Mouse (Mus musculus) midbrain, embryonic 16.5 days (tissue): ENCODE results near the gene Ror1. TPM values are rescaled to one million over a fixed set of nuclear protein-coding genes. Genes with fewer than 3 reads are reported as not detected.

Source experiments
- ATAC-seq: fragments of 200-750 bp; cut with Nextera tagmentation; 2 replicates; pipeline ENCODE4 v1.8.0; 2017; ENCODE audit warnings: moderate TSS enrichment
- H3K27ac ChIP-seq: fragments of 300-500 bp; sonication (generic); 2 replicates; pipeline ENCODE4 v1.5.1; 2014; ENCODE audit warnings: mild to moderate bottlenecking, low read length, mixed read lengths
- H3K27me3 ChIP-seq: fragments of 300-500 bp; sonication (generic); 2 replicates; pipeline ENCODE4 v1.6.1; 2014; ENCODE audit warnings: low read depth, low read length, mixed read lengths; ENCODE audit not compliant: control insufficient read depth, insufficient read depth
- H3K36me3 ChIP-seq: fragments of 300-500 bp; sonication (generic); 2 replicates; pipeline ENCODE4 v1.6.1; 2014; ENCODE audit warnings: mild to moderate bottlenecking, low read length, moderate library complexity, mixed read lengths; ENCODE audit not compliant: control insufficient read depth, insufficient read depth
- H3K4me1 ChIP-seq: fragments of 300-500 bp; sonication (generic); 2 replicates; pipeline ENCODE4 v1.6.1; 2014; ENCODE audit warnings: mild to moderate bottlenecking, low read length, mixed read lengths; ENCODE audit not compliant: control insufficient read depth, insufficient read depth
- H3K4me2 ChIP-seq: fragments of 300-500 bp; sonication (generic); 2 replicates; pipeline ENCODE4 v1.6.1; 2014; ENCODE audit warnings: mild to moderate bottlenecking, low read length, mixed read lengths
- H3K4me3 ChIP-seq: fragments of 300-500 bp; sonication (generic); 2 replicates; pipeline ENCODE4 v1.5.1; 2014; ENCODE audit warnings: low read depth, mild to moderate bottlenecking, low read length, moderate library complexity, mixed read lengths
- H3K9ac ChIP-seq: fragments of 300-500 bp; sonication (generic); 2 replicates; pipeline ENCODE4 v1.6.1; 2014; ENCODE audit warnings: low read depth, low read length, mixed read lengths
- H3K9me3 ChIP-seq: fragments of 300-500 bp; sonication (generic); replicated peaks from 2 replicates; pipeline ENCODE4 v1.6.1; 2014; ENCODE audit warnings: mild to moderate bottlenecking, low read length, mixed read lengths; ENCODE audit not compliant: control insufficient read depth, poor library complexity, severe bottlenecking
- WGBS: fragments of 180-500 bp; shearing (Covaris S2); extraction: QIAGEN DNeasy Blood & Tissue Kit; methylation state at CpG from one replicate; pipeline ENCODE4 v1.1.7; 2014; 5-methylcytosine and 5-hydroxymethylcytosine counted together
- polyA plus RNA-seq: library from polyadenylated mRNA; unstranded; fragments of >200 nt; fragmentation: Nextera tagmentation; extraction: Ambion mirVana; gene quantifications from 2 replicates; pipeline ENCODE4 v1.2.1, GENCODE M21; 2015

Gene Ror1
- polyA plus RNA-seq, 1 experiment from 2014 or later = 0.84 TPM

DNA sequence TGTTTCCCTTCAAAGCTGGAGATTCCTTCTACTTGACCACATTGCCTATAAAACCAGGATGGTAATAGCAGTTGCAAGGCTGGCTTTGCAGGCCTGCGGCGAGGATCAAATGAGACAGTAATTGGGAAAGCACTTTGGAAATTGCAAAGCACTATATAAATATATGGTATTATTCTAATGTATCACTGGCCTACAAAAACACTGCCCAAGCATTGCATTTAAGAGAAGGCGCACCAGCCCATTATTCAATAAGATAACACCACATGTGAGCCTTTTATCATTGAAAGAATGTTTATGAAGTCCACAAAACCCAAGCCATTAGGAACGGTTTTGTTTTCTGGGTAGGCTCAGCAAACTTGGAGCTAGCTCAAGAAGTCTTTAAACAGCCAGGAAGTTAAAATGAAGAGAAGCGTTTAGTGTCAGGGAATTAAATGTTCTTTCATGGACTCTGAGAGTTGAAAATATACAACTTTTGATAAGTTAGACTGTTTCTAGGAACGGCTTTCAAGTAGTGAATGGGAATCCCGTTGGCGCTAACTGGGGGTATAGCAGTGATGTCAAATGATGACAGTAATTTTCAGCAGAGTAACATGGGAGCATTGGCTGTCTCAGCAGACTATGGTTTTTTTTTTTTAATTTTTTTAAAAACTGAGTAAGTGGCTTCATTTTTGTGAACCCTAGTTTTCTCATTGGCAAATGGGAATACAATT is 187.7 kb downstream of the Ror1 start:
- Histone ChIP-seq H3K27me3 (no peaks in the 10 kb centered on the region), H3K4me2 (no peak overlapping the region), H3K9me3 (no peaks in the 10 kb centered on the region), H3K4me1 (no peaks in the 10 kb centered on the region), H3K4me3 (no peak overlapping the region), H3K9ac (no peak overlapping the region), H3K27ac (no peak overlapping the region), H3K36me3 (no peaks in the 10 kb centered on the region)
- 91% methylated on average over 8 of the region's 8 CpGs for WGBS
- no peak for ATAC-seq

DNA sequence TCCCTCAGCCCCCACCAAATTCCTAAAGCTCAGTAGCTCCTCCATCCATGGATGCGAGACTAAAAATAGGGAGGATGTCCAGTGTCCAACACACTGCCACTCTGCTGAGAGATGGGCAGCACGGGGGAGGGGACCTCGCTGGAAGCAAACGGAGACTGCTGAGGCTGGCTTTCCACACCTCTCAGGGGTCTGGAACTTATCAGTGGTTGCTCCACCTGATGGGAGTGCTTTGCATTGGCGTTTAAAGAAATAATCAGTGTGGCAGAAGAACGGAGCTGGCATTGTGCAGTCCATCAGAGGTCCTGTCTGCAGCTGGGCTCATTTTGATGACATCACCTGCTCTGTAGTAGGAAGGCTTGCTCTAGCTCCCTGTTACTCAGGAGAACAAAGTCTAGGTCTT is 188.9 kb downstream of the Ror1 start:
- Histone ChIP-seq H3K36me3 (no peaks in the 10 kb centered on the region), H3K9me3 (no peaks in the 10 kb centered on the region), H3K4me2 (no peak overlapping the region), H3K27ac (no peak overlapping the region), H3K4me1 (no peaks in the 10 kb centered on the region), H3K4me3 (no peak overlapping the region), H3K9ac (no peak overlapping the region), H3K27me3 (no peaks in the 10 kb centered on the region)
- ATAC-seq = no peak
- WGBS = 91% methylated on average over 6 of the region's 6 CpGs

DNA sequence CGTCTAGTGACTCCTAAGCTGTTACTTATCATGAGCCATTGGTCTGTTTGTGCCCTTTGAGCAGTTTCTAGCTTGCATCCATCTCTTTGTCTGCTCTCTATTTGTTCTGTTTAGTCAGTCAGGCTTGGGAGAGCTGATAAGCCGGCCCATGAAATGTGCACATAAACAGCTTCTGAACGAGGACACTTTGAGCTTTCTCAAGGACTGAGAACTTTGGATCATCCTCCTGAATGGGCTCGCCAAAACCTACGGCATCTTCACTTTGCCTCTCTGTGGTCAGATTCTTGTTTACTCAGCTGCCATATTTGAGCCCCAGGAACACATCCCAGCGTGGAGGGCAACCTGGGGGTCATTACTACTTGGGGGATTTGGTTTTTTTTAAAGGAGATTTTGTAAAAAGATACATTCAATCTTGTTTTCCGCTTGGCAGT is 190.5 kb downstream of the Ror1 start:
- Histone ChIP-seq H3K4me2 (no peak overlapping the region), H3K27ac (no peak overlapping the region), H3K4me1 (no peaks in the 10 kb centered on the region), H3K9me3 (no peaks in the 10 kb centered on the region), H3K4me3 (no peak overlapping the region), H3K9ac (no peak overlapping the region), H3K36me3 (no peaks in the 10 kb centered on the region), H3K27me3 (no peaks in the 10 kb centered on the region)
- WGBS = 47% methylated on average over 7 of the region's 7 CpGs
- no peak for ATAC-seq

DNA sequence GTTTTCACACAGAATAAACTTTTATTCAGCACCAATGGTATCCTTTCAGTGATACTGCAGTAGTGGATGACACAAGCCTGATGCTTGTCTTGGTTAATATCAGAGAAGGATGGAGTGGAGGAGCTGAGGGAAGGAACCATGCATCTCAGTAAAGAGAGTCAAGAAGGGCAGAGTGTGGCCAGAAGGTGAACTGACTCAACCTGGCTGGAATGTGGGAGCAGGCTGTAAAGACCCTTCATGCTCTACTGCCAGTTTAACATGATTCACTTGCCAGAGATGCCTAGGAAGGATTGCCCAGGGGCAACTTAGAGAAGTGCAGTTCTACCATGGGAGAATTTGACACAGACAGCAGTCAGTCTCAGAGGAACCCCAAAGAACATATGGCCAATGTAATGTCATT is 191.2 kb downstream of the Ror1 start:
- H3K9me3 ChIP-seq = no peaks in the 10 kb centered on the region
- no peak for ATAC-seq
- H3K36me3 ChIP-seq = no peaks in the 10 kb centered on the region
- no peak overlapping the region for H3K4me3 ChIP-seq
- H3K4me1 ChIP-seq = no peaks in the 10 kb centered on the region
- no peaks in the 10 kb centered on the region for H3K27me3 ChIP-seq
- no peak overlapping the region for H3K27ac ChIP-seq
- no peak overlapping the region for H3K4me2 ChIP-seq
- H3K9ac ChIP-seq = no peak overlapping the region

DNA sequence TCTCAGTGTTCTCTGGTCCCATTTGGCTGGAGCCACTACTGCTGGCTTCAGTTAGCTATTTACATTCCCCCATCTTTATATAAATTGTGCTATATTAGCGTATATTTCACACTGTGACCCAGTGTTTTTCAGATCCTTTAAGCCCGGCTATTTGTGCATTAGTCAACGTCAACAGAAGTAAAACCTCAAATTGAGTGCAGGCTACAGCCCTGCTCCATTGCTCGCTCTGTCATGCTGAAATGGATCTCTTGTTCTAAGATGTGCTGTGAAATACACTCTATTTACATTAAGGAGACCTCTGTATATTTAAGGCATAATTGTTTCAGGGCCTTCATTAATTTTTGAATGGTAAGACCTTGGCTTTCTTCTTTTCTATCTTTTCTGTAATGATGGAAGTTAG is 192.2 kb downstream of the Ror1 start:
- Histone ChIP-seq H3K4me3 (no peak overlapping the region), H3K36me3 (no peaks in the 10 kb centered on the region), H3K4me2 (no peak overlapping the region), H3K9me3 (no peaks in the 10 kb centered on the region), H3K27ac (no peak overlapping the region), H3K4me1 (no peaks in the 10 kb centered on the region), H3K27me3 (no peaks in the 10 kb centered on the region), H3K9ac (no peak overlapping the region)
- 85% methylated on average over 4 of the region's 4 CpGs for WGBS
- ATAC-seq = no peak

DNA sequence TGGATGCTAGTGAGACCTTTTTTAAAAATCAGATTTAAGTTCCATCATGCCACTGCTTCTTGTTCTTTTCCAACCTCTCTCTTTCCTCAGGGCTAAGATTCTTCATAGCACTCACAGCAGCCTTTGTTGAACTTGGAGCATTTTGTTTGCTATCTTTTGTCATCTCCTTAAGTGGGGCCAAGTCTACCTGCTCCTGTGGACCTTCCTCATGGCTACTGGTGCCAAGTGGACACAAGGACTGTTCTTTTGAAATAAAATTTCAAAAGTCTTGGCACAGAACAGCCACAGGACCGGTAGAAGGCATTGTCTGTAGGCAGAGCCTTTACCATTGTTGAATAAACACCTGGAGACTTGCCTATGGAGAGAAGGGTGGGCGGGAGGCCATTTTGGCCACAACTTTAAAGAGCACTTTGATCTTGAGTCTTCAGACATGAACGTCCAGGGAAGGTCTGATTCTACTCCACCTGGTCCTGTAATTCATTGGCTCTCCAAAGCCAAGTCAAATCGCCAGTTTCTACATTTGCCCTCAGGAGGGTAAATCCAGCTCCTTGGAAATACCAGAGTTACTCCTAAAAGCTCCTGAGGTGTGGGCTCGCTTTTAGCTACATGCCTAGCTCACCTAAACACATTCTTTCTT is 195.5 kb downstream of the Ror1 start:
- Histone ChIP-seq H3K27me3 (no peaks in the 10 kb centered on the region), H3K27ac (no peak overlapping the region), H3K36me3 (no peaks in the 10 kb centered on the region), H3K4me3 (no peak overlapping the region), H3K9ac (no peak overlapping the region), H3K4me2 (no peak overlapping the region), H3K9me3 (no peaks in the 10 kb centered on the region), H3K4me1 (no peaks in the 10 kb centered on the region)
- WGBS = 89% methylated on average over 5 of the region's 5 CpGs
- no peak for ATAC-seq

DNA sequence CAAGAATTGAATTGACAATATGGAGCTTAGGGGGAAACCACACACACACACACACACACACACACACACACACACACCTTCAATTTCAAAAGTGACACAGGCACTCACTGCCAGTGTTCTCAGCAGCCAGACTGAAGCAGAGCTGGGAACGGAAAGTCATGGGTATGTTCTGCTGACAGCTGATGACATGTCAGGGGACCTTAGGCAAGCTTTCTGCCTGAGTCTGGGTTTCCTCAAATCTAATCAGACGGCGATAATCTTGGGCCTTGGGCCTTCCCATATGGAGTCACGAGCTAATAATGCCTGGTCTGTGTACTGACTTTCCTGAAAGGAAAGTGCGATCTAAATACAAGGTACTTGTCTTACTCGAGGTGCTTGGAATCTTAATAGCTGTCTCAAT is 202.1 kb downstream of the Ror1 start:
- H3K4me3 ChIP-seq = no peak overlapping the region
- no peak overlapping the region for H3K4me2 ChIP-seq
- 72% methylated on average over 6 of the region's 6 CpGs for WGBS
- no peak overlapping the region for H3K9ac ChIP-seq
- H3K4me1 ChIP-seq = no peaks in the 10 kb centered on the region
- no peak for ATAC-seq
- H3K36me3 ChIP-seq = no peaks in the 10 kb centered on the region
- no peaks in the 10 kb centered on the region for H3K9me3 ChIP-seq
- H3K27ac ChIP-seq = no peak overlapping the region
- no peaks in the 10 kb centered on the region for H3K27me3 ChIP-seq

DNA sequence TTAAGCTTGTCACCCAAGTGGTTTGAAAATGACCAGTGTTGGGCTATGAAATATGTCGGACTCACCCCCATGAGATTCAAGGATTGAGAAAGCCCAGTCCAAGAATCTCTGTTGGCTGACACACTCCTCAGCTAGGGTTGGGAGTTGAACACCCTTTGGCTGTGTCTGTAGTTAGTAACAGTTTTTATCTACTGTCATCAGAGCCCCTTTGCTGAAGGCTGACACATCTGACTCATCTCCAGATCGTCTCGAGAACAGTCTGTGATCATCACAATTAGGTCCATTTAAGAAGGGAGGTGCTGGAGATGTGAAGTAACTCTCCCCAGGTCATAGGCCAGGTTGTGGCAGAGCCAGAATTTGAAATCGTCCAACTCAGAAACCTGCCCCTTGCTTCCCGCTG is 203.0 kb downstream of the Ror1 start:
- Histone ChIP-seq H3K4me3 (no peak overlapping the region), H3K9ac (no peak overlapping the region), H3K27ac (no peak overlapping the region), H3K4me1 (no peaks in the 10 kb centered on the region), H3K36me3 (no peaks in the 10 kb centered on the region), H3K4me2 (no peak overlapping the region), H3K27me3 (no peaks in the 10 kb centered on the region), H3K9me3 (no peaks in the 10 kb centered on the region)
- WGBS = 92% methylated on average over 5 of the region's 5 CpGs
- ATAC-seq = no peak

DNA sequence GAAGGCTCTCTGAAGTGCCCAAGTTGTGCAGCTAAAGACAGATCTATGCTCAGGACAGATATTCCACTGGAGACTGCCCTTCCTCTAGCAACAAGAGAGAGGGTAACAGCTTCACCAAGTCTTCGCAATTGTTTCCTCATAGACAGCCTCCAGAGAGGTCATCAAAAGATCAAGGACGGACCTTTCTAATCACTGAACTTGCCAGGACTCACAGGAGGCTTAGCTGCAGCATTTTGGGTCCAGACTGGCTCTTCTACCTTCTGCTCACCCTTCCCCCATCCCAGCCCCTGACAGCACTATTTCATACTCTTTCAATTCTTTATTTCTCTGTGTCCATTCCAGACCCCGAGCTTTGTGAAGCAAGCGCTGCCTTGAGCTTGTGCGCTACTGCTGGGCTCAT is 204.6 kb downstream of the Ror1 start:
- H3K27ac ChIP-seq = no peak overlapping the region
- H3K27me3 ChIP-seq = no peaks in the 10 kb centered on the region
- H3K9me3 ChIP-seq = no peaks in the 10 kb centered on the region
- no peaks in the 10 kb centered on the region for H3K4me1 ChIP-seq
- WGBS = 77% methylated on average over 5 of the region's 5 CpGs
- no peak overlapping the region for H3K4me2 ChIP-seq
- no peak overlapping the region for H3K4me3 ChIP-seq
- H3K9ac ChIP-seq = no peak overlapping the region
- no peaks in the 10 kb centered on the region for H3K36me3 ChIP-seq
- ATAC-seq = no peak
